Mouse (Mus musculus) bone marrow macrophage, adult 2 months (primary cell): Measurements from ENCODE around the gene Cdsn. TPM values are rescaled to one million over a fixed set of nuclear protein-coding genes. Genes with fewer than 3 reads are reported as not detected.

Experiments used
- H3K27ac ChIP-seq: 2 replicates; pipeline ENCODE4 v1.5.1; 2012; ENCODE audit warnings: low read depth, low read length; ENCODE audit not compliant: insufficient read depth
- H3K4me1 ChIP-seq: 2 replicates; pipeline ENCODE4 v1.6.1; 2012; ENCODE audit warnings: low read length; ENCODE audit not compliant: control insufficient read depth, insufficient read depth
- H3K4me3 ChIP-seq: 2 replicates; pipeline ENCODE4 v1.5.1; 2012; ENCODE audit warnings: mild to moderate bottlenecking, low read length, moderate library complexity; ENCODE audit not compliant: insufficient read depth
- CTCF ChIP-seq: IDR thresholded peaks from 2 replicates; pipeline ENCODE4 v1.5.1; 2012; ENCODE audit warnings: low read depth, mild to moderate bottlenecking, low read length, moderate library complexity
- POLR2A ChIP-seq: IDR thresholded peaks from 2 replicates; pipeline ENCODE4 v1.6.1; 2012; ENCODE audit warnings: mild to moderate bottlenecking, low read depth, low read length, borderline replicate concordance
- polyA plus RNA-seq: library from polyadenylated mRNA; stranded (reverse); fragments of >200 nt; gene quantifications from 2 replicates; pipeline ENCODE4 v1.2.4, GENCODE M21; 2012; ENCODE audit not compliant: missing spikeins, insufficient read depth, insufficient read length

Gene Cdsn
- polyA plus RNA-seq, 1 experiment = 0.27 TPM

DNA sequence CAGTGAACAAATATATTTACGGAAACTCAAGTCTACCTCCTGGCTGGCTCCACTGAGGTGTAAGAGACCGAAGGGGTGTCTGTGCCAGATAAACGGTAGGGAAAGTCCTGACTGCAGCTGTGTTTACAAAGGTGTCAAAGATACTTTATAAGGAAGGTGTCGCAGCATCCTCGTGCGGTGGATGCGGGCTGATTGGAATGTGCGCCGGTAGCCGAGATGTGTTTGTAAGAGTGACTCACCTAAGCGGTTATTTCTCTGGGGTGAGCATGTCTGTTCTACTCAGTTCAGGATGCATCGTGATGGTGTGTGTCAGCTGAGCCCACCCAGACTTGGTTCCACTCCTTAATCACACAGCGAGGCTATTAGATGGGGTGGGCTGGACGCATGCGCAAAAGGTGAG lies 39.8 kb downstream of the Cdsn start:
- no peak overlapping the region for H3K4me3 ChIP-seq
- TF ChIP-seq CTCF (no peak), POLR2A (no peak)
- H3K27ac ChIP-seq = no peak overlapping the region
- peaks cover 3% of the 10 kb centered on the region; the same call in 1 of the 2 replicates for H3K4me1 ChIP-seq

DNA sequence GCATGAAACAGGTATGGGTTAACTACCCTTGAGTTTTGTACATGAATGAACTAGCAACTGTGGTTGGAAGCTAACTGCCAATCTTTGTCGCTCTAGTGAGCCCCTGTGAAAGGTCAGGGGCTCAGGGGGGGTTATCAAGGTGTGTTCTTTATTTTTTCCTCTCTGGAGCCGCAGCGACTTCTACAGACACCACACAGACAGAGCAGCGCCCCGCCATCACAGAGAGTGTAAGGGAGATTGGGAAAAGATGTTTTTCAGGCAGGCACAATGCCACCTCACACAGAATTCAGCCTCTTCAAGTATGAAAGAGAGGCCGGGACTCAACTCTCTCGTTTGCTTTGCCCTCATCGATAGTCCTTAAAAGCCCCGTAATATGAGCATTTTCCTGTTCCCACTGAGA lies 40.2 kb downstream of the Cdsn start:
- H3K4me3 ChIP-seq = no peak overlapping the region
- TF ChIP-seq POLR2A (no peak), CTCF (no peak)
- peaks cover 3% of the 10 kb centered on the region; the same call in 1 of the 2 replicates for H3K4me1 ChIP-seq
- no peak overlapping the region for H3K27ac ChIP-seq

DNA sequence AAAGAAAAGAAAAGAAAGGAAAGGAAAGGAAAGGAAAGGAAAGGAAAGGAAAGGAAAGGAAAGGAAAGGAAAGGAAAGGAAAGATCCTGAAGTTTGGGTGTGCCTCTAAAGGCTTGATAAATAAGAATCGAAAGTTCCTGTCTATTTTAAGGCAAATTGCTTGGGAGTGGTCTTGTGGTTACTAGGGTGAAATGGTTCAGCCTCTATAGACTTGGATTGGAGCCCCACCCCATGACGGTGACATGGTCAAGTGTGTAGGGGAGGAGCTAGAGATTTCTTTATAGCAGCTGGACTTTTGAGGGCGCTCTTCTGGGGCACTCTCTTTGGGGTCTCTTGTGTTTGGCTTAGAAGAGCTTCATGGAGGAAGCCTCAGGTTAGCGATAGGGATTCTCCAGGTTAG lies 41.9 kb downstream of the Cdsn start:
- peaks cover 3% of the 10 kb centered on the region; the same call in 1 of the 2 replicates for H3K4me1 ChIP-seq
- TF ChIP-seq POLR2A (no peak), CTCF (no peak)
- no peak overlapping the region for H3K27ac ChIP-seq
- H3K4me3 ChIP-seq = no peak overlapping the region

DNA sequence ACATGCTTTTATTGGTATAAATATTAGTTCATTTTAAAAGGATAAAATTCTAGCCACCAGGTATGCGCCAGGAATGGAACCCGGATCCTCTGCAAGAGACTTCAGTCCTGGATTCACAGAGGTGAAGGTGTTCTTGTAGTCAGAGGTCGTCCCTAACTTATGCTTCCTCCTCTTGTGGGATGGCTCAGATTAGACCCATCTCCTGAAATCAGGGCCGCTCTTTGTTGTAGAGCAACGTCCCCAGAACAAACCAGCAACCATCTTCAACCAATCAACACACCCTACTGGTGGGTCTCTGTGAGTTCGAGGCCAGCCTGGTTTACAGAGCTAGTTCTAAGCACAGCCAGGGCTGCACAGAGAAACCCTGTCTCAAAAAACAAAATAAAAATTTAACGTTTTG lies 42.5 kb downstream of the Cdsn start:
- TF ChIP-seq POLR2A (no peak), CTCF (no peak)
- H3K27ac ChIP-seq = no peak overlapping the region
- H3K4me3 ChIP-seq = no peak overlapping the region
- H3K4me1 ChIP-seq = peaks cover 3% of the 10 kb centered on the region; the same call in 1 of the 2 replicates

DNA sequence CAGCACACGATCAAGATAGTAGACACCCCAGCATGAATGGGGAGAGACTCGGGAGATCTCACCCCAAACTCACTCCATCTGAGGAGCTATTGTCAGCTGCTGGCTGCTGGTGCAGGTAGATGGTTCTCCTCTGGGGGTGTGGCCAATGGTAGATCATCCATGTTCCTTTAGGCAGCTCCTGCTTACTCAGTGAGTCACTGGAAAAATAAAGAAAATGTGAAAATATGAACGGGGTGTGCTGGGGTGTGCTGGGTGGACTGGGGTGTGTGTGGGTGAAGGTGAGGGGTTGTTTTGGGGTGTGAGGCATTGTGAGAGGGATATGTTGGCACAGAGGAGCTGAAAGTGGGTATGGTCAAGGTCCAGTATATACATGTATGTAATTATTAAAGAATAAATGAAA lies 45.5 kb downstream of the Cdsn start:
- no peak overlapping the region for H3K4me3 ChIP-seq
- no peak overlapping the region for H3K27ac ChIP-seq
- H3K4me1 ChIP-seq = no peaks in the 10 kb centered on the region
- no peak for TF ChIP-seq POLR2A
- TF ChIP-seq CTCF = no peak

DNA sequence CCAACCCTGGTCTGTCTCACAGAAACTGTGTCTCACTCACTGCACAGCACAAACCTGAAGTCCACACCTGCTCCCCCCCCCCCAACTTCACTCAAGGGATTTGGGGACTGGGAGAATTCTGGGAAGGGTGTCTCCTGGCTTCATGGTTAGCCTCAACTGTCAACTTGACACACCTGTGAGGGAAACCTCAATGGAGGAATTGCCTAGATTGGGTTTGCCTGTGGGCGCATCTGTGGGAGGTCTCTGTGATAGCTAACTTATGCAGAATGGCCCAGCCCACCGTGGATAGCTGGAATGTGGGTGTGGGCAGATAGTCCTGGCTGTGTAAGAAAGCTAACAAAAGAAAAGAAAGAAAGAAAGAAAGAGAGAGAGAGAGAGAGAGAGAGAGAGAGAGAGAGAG lies 49.3 kb downstream of the Cdsn start, which contains the start of gene Sfta2:
Gene Sfta2 (plus strand): TSS at position 301 of the 400 bp plus-strand sequence.
- H3K4me1 ChIP-seq = no peaks in the 10 kb centered on the region
- TF ChIP-seq CTCF = no peak
- no peak for TF ChIP-seq POLR2A
- H3K4me3 ChIP-seq = no peak within 1 kb of the TSS
- no peak within 1 kb of the TSS for H3K27ac ChIP-seq

DNA sequence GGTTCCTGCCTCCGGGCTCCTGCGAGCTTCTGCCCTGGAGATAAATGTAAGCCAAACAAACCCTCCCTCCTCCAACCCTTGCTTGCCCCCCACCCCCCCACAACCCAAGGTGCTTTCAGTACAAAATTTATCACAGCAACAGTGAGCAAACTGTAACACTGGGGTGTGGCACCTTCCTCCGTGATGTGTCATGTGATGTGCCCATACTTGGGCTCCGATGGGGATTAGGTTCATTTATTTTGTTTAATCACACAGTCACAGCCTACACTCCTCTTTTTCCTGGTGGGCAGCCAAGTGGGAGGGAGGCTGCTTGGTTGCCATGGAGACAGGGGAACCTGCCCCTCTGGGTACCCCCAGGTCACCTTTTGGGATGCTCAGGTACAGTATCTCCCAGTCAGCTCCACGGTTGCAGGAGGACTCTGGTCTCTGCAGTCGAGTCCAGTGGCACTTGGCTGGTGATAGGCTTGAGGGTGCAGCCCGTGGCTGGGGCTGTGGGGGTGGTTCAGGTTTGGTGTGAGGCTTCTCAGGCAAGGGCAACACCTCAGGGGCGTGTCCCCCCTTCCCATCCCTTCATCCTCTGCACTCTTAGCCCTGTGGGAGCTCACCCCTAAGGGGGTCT lies 49.9 kb downstream of the Cdsn start:
- H3K27ac ChIP-seq = no peak overlapping the region
- no peak for TF ChIP-seq POLR2A
- no peak for TF ChIP-seq CTCF
- H3K4me1 ChIP-seq = no peaks in the 10 kb centered on the region
- H3K4me3 ChIP-seq = no peak overlapping the region

Other genes starting within 250 kb of the Cdsn start
- 0.63 and 0.80 TPM in 2 replicates for gene H2-Q1, start 231.7 kb upstream of the Cdsn start, polyA plus RNA-seq
- gene H2-Q2, start 209.9 kb upstream of the Cdsn start, polyA plus RNA-seq = 0.91 and 1.2 TPM in 2 replicates
- gene H2-Q4, start 172.5 kb upstream of the Cdsn start, polyA plus RNA-seq = 87.8 and 102 TPM in 2 replicates
- gene H2-Q6, start 127.3 kb upstream of the Cdsn start, polyA plus RNA-seq = 3.0 and 3.4 TPM in 2 replicates
- gene H2-Q7, start 113.0 kb upstream of the Cdsn start, polyA plus RNA-seq = 15.8 and 18.3 TPM in 2 replicates
- 5.8 TPM in 2 replicates for gene H2-Q10, start 82.0 kb upstream of the Cdsn start, polyA plus RNA-seq
- gene Pou5f1, start 46.1 kb upstream of the Cdsn start, polyA plus RNA-seq = not detected in 2 replicates
- gene Tcf19, start 35.3 kb upstream of the Cdsn start, polyA plus RNA-seq = 19.5 and 22.6 TPM in 2 replicates
- gene Cchcr1, start 35.0 kb upstream of the Cdsn start, polyA plus RNA-seq = 9.8 and 12.6 TPM in 2 replicates
- gene Psors1c2, start 18.9 kb upstream of the Cdsn start, polyA plus RNA-seq = not detected in 2 replicates
- gene 2300002M23Rik, start 15.3 kb downstream of the Cdsn start, polyA plus RNA-seq = not detected in 2 replicates
- not detected in 2 replicates for gene Sfta2, start 49.4 kb downstream of the Cdsn start, polyA plus RNA-seq
- gene Gm9573, start 74.5 kb downstream of the Cdsn start, polyA plus RNA-seq = not detected in 2 replicates
- gene Mucl3, start 91.6 kb downstream of the Cdsn start, polyA plus RNA-seq = not detected in 2 replicates
- 10.2 and 12.1 TPM in 2 replicates for gene Vars2, start 115.5 kb downstream of the Cdsn start, polyA plus RNA-seq
- 12.2 and 15.8 TPM in 2 replicates for gene Gtf2h4, start 121.6 kb downstream of the Cdsn start, polyA plus RNA-seq
- gene Ddr1, start 152.5 kb downstream of the Cdsn start, polyA plus RNA-seq = 0.60 and 0.63 TPM in 2 replicates